Mouse (Mus musculus): ENCODE measurements around the gene Ip6k3. TPM values are rescaled to one million over a fixed set of nuclear protein-coding genes. Genes with fewer than 3 reads are reported as not detected.

The Ip6k3 gene
- 0.13 and 0.25 TPM in 2 replicates for polyA plus RNA-seq (2015; fragmentation: Nextera tagmentation; extraction: Ambion mirVana)

DNA sequence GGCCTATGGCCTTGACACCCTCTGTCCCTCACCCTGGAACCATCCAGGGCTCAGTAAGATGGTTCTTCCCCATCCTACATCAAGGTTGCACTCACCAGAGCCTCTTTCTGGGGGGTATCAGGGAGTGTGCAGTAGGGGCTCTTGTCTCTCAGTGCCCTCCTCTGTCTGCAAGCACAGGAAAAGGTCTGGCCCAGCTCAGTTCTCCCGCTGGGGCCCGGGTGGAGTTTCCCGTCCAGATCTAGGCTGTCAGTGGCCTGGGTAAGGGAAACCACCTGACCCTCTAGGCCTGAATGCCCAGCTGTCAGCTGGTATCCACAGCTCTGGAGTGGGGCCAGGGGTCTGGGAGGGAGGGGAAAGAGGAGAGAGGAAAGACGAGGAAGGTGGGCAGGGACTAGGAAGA lies at the start of gene Ip6k3:
TSS of gene Ip6k3 (minus strand) at position 251 of the 400 bp plus-strand sequence.

DNA sequence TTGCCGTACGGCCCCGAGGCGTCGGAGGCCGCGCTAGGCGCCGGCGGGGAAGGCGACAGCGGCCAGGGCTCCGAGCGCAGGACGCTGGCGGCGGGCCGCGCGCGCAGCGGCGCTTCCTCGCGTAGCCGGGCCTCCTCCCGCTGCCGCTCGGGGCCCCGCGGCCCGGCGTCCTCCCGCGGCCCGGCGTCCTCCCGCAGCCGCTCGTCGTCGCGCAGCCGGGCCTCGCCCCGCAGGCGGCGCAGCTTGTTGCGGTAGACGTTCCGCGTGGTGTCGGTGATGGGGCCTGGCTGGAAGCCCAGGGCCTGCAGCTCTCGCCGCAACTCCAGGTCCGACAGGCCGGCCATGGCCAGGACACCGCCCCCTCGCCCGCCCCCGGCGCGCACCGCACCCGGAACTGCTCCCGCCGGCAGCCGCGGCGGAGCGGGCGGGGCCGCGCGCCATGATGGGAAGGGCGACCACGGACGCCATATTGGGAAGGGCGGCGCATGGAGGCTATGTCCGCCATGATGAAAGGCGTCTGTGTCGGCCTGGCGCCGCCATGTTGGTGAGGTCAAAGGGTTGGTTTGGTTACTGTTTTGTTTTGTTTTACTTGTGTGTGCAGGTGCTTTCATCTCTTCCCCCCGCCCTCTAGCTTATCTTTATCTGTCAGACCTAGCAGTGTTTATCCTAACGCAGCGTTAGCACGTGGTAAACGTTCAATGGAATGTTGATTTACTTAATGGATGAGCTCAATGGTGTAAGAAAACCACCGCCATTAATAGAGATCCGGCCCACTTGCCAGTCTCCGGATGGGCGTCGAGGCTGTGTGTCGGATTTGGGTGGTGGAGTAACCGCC lies 36.7 kb upstream of the Ip6k3 start, which contains the start of gene Lemd2:
TSS of gene Lemd2 (minus strand) at position 395 of the 835 bp plus-strand sequence.

DNA sequence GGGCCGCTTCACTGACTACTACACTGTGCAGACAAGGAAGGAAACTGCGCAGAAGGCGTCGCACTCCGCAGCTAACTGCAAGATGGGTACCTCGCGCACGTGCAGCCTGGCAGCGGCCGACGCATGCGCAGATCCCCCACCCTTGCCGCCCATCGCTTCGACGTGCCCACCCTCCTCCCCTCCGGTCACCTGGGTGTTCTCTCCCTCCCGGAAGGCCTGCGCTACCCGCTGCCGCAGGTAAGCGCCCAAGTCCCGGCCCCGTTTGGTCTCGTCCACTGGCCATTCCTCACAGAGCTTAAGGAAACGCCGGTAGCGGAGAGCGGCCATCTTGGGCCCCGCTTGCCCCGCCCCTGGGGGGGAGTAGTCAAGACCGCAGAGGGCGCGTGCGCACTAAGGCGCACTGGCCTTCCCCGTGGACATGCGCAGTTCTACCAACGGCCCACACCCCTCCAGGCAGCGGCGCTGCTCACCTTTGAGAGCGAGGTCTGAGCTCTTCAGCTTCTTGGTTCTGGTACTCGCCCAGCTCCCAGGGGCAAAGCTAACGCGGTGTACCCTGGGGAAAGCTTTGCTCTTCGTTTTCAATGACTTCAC lies 33.9 kb downstream of the Ip6k3 start, which contains the start of gene Uqcc2:
TSS of gene Uqcc2 (minus strand) at position 366 of the 591 bp plus-strand sequence.

Other genes with a start within 250 kb of the Ip6k3 start
- gene Phf1, start 234.7 kb downstream of the Ip6k3 start, polyA plus RNA-seq (2015; fragmentation: Nextera tagmentation; extraction: Ambion mirVana), result 5.8 and 7.9 TPM in 2 replicates
- gene Cuta, start 228.2 kb downstream of the Ip6k3 start, polyA plus RNA-seq (2015; fragmentation: Nextera tagmentation; extraction: Ambion mirVana), result 139 and 150 TPM in 2 replicates
- gene Syngap1, start 226.5 kb downstream of the Ip6k3 start, polyA plus RNA-seq (2015; fragmentation: Nextera tagmentation; extraction: Ambion mirVana), result 1.1 and 1.9 TPM in 2 replicates
- gene Zbtb9, start 194.6 kb downstream of the Ip6k3 start, polyA plus RNA-seq (2015; fragmentation: Nextera tagmentation; extraction: Ambion mirVana), result 6.2 and 6.8 TPM in 2 replicates
- 5.9 and 7.0 TPM in 2 replicates for gene Bak1, start 138.8 kb downstream of the Ip6k3 start, polyA plus RNA-seq (2015; fragmentation: Nextera tagmentation; extraction: Ambion mirVana)
- gene Itpr3, start 110.5 kb downstream of the Ip6k3 start, polyA plus RNA-seq (2015; fragmentation: Nextera tagmentation; extraction: Ambion mirVana), result 1.5 and 2.3 TPM in 2 replicates
- 160 and 163 TPM in 2 replicates for gene Uqcc2, start 33.9 kb downstream of the Ip6k3 start, polyA plus RNA-seq (2015; fragmentation: Nextera tagmentation; extraction: Ambion mirVana)
- 9.5 and 10.6 TPM in 2 replicates for gene Lemd2, start 36.7 kb upstream of the Ip6k3 start, polyA plus RNA-seq (2015; fragmentation: Nextera tagmentation; extraction: Ambion mirVana)